Mouse (Mus musculus) heart, embryonic 16.5 days (tissue): Measurements from ENCODE around the gene Gm17334. TPM values are rescaled to one million over a fixed set of nuclear protein-coding genes. Genes with fewer than 3 reads are reported as not detected.

Experiments
- ATAC-seq: fragments of 200-750 bp; cut with Nextera tagmentation; replicated peaks from 2 replicates; pipeline ENCODE4 v1.8.0; 2017; ENCODE audit warnings: moderate number of reproducible peaks; ENCODE audit not compliant: insufficient read depth, low FRiP score; ENCODE audit errors: extremely low read depth
- H3K27ac ChIP-seq: fragments of 300-500 bp; sonication (generic); 2 replicates; pipeline ENCODE4 v1.5.1; 2014; ENCODE audit warnings: mild to moderate bottlenecking, low read length, control low read depth, moderate library complexity
- H3K27me3 ChIP-seq: fragments of 300-500 bp; sonication (generic); 2 replicates; pipeline ENCODE4 v1.6.1; 2014; ENCODE audit warnings: low read length, mixed read lengths; ENCODE audit not compliant: control insufficient read depth, insufficient read depth
- H3K36me3 ChIP-seq: fragments of 300-500 bp; sonication (generic); 2 replicates; pipeline ENCODE4 v1.6.1; 2014; ENCODE audit not compliant: control insufficient read depth, insufficient read depth
- H3K4me1 ChIP-seq: fragments of 300-500 bp; sonication (generic); 2 replicates; pipeline ENCODE4 v1.6.1; 2014; ENCODE audit warnings: low read length, mixed read lengths; ENCODE audit not compliant: control insufficient read depth, insufficient read depth
- H3K4me2 ChIP-seq: fragments of 300-500 bp; sonication (generic); 2 replicates; pipeline ENCODE4 v1.6.1; 2014; ENCODE audit warnings: low read depth, mild to moderate bottlenecking, control low read depth, low read length
- H3K4me3 ChIP-seq: fragments of 300-500 bp; sonication (generic); 2 replicates; pipeline ENCODE4 v1.5.1; 2014; ENCODE audit warnings: mild to moderate bottlenecking, control low read depth, low read length
- H3K9ac ChIP-seq: fragments of 300-500 bp; sonication (generic); 2 replicates; pipeline ENCODE4 v1.6.1; 2014; ENCODE audit warnings: low read length, control low read depth
- H3K9me3 ChIP-seq: fragments of 300-500 bp; sonication (generic); replicated peaks from 2 replicates; pipeline ENCODE4 v1.6.1; 2016; ENCODE audit warnings: low read length; ENCODE audit not compliant: control insufficient read depth
- WGBS: fragments of 180-500 bp; shearing (Covaris S2); extraction: QIAGEN DNeasy Blood & Tissue Kit; methylation state at CpG from one replicate; pipeline ENCODE4 v1.1.7; 2014; 5-methylcytosine and 5-hydroxymethylcytosine counted together
- microRNA-seq: library from miRNA; unstranded; fragments of <30 nt; microRNA quantifications from one replicate; pipeline ENCODE4, GENCODE M21; 2017
- polyA plus RNA-seq: library from polyadenylated mRNA; unstranded; fragments of >200 nt; fragmentation: Nextera tagmentation; extraction: Ambion mirVana; gene quantifications from 2 replicates; pipeline ENCODE4 v1.2.1, GENCODE M21; 2015

Gene Gm17334
- polyA plus RNA-seq, 1 experiment from 2014 or later: 0.53 TPM

- no peak overlapping the region for H3K4me3 ChIP-seq
- H3K4me2 ChIP-seq: no peak overlapping the region
- H3K27ac ChIP-seq: no peak overlapping the region
- 82% methylated on average over 7 of the region's 7 CpGs for WGBS
- no peaks in the 10 kb centered on the region for H3K4me1 ChIP-seq
- no peaks in the 10 kb centered on the region for H3K27me3 ChIP-seq
- no peaks in the 10 kb centered on the region for H3K9me3 ChIP-seq
- no peak for ATAC-seq
- no peak overlapping the region for H3K9ac ChIP-seq
- no peaks in the 10 kb centered on the region for H3K36me3 ChIP-seq
Measured at GRCm38 (mm10) chr11:53733824-53734223, 39.2 kb downstream of the Gm17334 start.

GRCm38 (mm10) chr11:53732244-53732643 is 40.7 kb downstream of the Gm17334 start:
- 76% methylated on average over 8 of the region's 8 CpGs for WGBS
- no peak overlapping the region for H3K27ac ChIP-seq
- ATAC-seq: no peak
- no peak overlapping the region for H3K4me2 ChIP-seq
- H3K4me3 ChIP-seq: no peak overlapping the region
- no peaks in the 10 kb centered on the region; the same call in 1 of the 2 replicates for H3K9me3 ChIP-seq
- no peaks in the 10 kb centered on the region for H3K27me3 ChIP-seq
- no peak overlapping the region for H3K9ac ChIP-seq
- no peaks in the 10 kb centered on the region for H3K4me1 ChIP-seq
- no peaks in the 10 kb centered on the region for H3K36me3 ChIP-seq

GRCm38 (mm10) chr11:53731457-53731856 is 41.5 kb downstream of the Gm17334 start:
- Histone ChIP-seq H3K36me3 (no peaks in the 10 kb centered on the region), H3K9ac (no peak overlapping the region), H3K27ac (no peak overlapping the region), H3K4me3 (no peak overlapping the region), H3K4me1 (no peaks in the 10 kb centered on the region), H3K4me2 (no peak overlapping the region), H3K9me3 (no peaks in the 10 kb centered on the region; the same call in 1 of the 2 replicates), H3K27me3 (no peaks in the 10 kb centered on the region)
- no peak for ATAC-seq
- 92% methylated on average over 7 of the region's 7 CpGs for WGBS

Small RNA genes within 50 kb of the gene (microRNA-seq; reads per million reads assigned to microRNA genes)
- gene Mir7671: not detected

Other genes starting within 250 kb of the Gm17334 start
- gene Kif3a, start 205.8 kb downstream of the Gm17334 start, polyA plus RNA-seq: 38.3 and 38.9 TPM in 2 replicates
- 0.51 and 1.1 TPM in 2 replicates for gene Il4, start 154.5 kb downstream of the Gm17334 start, polyA plus RNA-seq
- 0.24 TPM in 1 of 2 replicates, not detected in the other for gene Il13, start 138.5 kb downstream of the Gm17334 start, polyA plus RNA-seq
- 19.9 and 23.9 TPM in 2 replicates for gene Rad50, start 65.9 kb downstream of the Gm17334 start, polyA plus RNA-seq
- not detected in 2 replicates for gene Il5, start 52.4 kb downstream of the Gm17334 start, polyA plus RNA-seq
- gene Irf1, start 3.2 kb downstream of the Gm17334 start, polyA plus RNA-seq: 17.2 and 25.7 TPM in 2 replicates
- 1.4 and 2.7 TPM in 2 replicates for gene Gm12216, start 86.1 kb upstream of the Gm17334 start, polyA plus RNA-seq
- 9.0 and 10.6 TPM in 2 replicates for gene Slc22a5, start 118.5 kb upstream of the Gm17334 start, polyA plus RNA-seq
- 2.0 and 2.5 TPM in 2 replicates for gene Slc22a21, start 207.1 kb upstream of the Gm17334 start, polyA plus RNA-seq